Mouse (Mus musculus): ENCODE measurements around the gene Prkacb. TPM values are rescaled to one million over a fixed set of nuclear protein-coding genes. Genes with fewer than 3 reads are reported as not detected.
"Not testable (repeated sequence)": the region's sequence is repeated elsewhere in the genome, so short reads cannot be mapped to it uniquely, and the experiment has no call there.

Prkacb gene
- polyA plus RNA-seq, 1 experiment from 2014 or later, result 194 TPM

GRCm38 (mm10) chr3:146769940-146770659 is 42.7 kb downstream of the Prkacb start:
- Histone ChIP-seq H3K27me3 (replicated peaks) (no peaks in the 10 kb centered on the region), H3K4me2 (peak overlapping the region; percentile 56), H3K27ac (peak overlapping the region; percentile 89), H3K9me3 (no peaks in the 10 kb centered on the region), H3K36me3 (replicated peaks) (no peaks in the 10 kb centered on the region), H3K4me3 (peak overlapping the region; percentile 43), H3K9ac (peak overlapping the region; percentile 40), H3K4me1 (peaks cover 36% of the 10 kb centered on the region)
- peak; percentile 76 for ATAC-seq (replicated peaks)
- 6% methylated on average over 17 of the region's 17 CpGs for WGBS

DNA sequence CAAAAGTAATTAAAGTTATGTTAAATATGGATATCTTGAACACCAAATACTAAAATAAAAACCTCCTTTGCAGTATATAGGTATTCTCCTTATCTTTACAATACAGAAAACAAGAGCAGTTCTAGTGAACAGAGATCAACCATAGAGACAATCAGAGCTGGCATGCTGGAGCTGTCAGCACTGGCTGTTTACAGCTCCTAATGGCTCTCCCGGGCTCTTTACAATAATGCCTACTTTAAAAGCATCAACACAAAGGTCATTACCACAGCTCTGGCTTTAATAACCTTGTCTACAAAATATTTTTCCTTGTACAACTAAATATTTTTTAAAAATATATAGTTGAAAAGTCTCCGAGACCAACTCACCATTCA is 43.2 kb downstream of the Prkacb start:
- peak overlapping the region; percentile 43 for H3K4me3 ChIP-seq
- H3K4me2 ChIP-seq, result peak overlapping the region; percentile 56
- 4% methylated on average over 2 of the region's 2 CpGs for WGBS
- ATAC-seq (replicated peaks), result peak; percentile 76
- no peaks in the 10 kb centered on the region for H3K27me3 ChIP-seq (replicated peaks)
- no peaks in the 10 kb centered on the region for H3K9me3 ChIP-seq
- H3K9ac ChIP-seq, result peak overlapping the region; percentile 40
- H3K27ac ChIP-seq, result peak overlapping the region; percentile 89
- H3K4me1 ChIP-seq, result peaks cover 39% of the 10 kb centered on the region
- no peaks in the 10 kb centered on the region for H3K36me3 ChIP-seq (replicated peaks)

- Histone ChIP-seq H3K9me3 (no peaks in the 10 kb centered on the region), H3K4me3 (peak overlapping the region; percentile 37), H3K4me1 (peaks cover 39% of the 10 kb centered on the region), H3K27ac (peak overlapping the region; percentile 68), H3K27me3 (replicated peaks) (no peaks in the 10 kb centered on the region), H3K4me2 (peak overlapping the region; percentile 48), H3K9ac (peak overlapping the region; percentile 44), H3K36me3 (replicated peaks) (no peaks in the 10 kb centered on the region)
- ATAC-seq (replicated peaks), result peak; percentile 84
- 37% methylated on average over 3 of the region's 3 CpGs for WGBS
Measured at GRCm38 (mm10) chr3:146768921-146769320, 43.9 kb downstream of the Prkacb start.

GRCm38 (mm10) chr3:146768360-146768759 is 44.4 kb downstream of the Prkacb start:
- peaks cover 39% of the 10 kb centered on the region for H3K4me1 ChIP-seq
- H3K27ac ChIP-seq, result peak overlapping the region; percentile 68
- peak overlapping the region; percentile 37 for H3K4me3 ChIP-seq
- H3K27me3 ChIP-seq (replicated peaks), result no peaks in the 10 kb centered on the region
- peak overlapping the region; percentile 48 for H3K4me2 ChIP-seq
- H3K36me3 ChIP-seq (replicated peaks), result no peaks in the 10 kb centered on the region
- 78% methylated on average over 5 of the region's 5 CpGs for WGBS
- peak overlapping the region; percentile 44 for H3K9ac ChIP-seq
- no peak for ATAC-seq (replicated peaks)
- no peaks in the 10 kb centered on the region for H3K9me3 ChIP-seq

DNA sequence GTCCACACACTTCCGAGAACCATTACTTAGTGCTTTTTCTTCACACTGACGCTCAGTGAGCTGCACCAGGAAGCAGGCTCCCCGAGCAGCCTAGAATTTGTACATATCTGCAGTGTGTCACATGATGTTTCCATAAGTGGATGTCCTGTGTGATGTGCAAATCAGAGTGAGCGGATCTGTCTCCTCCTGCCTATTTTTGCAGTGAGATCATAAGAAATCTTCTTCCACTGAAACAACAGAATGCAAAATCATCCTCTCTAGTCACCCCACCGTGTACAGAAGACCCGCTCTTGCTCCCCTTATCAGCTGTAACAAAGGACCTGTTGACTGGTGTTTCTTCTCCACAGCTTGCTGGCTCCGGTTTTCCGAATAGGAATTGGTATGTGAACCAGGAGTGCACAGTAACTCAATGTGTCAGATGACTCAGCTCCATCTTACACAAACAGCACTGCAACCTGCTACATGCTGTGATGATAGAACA is 46.0 kb downstream of the Prkacb start:
- Histone ChIP-seq H3K9ac (no peak overlapping the region), H3K27ac (peak overlapping the region; percentile 52; the same call in 1 of the 2 replicates), H3K27me3 (replicated peaks) (no peaks in the 10 kb centered on the region), H3K9me3 (no peaks in the 10 kb centered on the region), H3K4me3 (no peak overlapping the region), H3K4me2 (peak overlapping the region; percentile 48), H3K36me3 (replicated peaks) (no peaks in the 10 kb centered on the region), H3K4me1 (peaks cover 39% of the 10 kb centered on the region)
- WGBS, result 65% methylated on average over 8 of the region's 8 CpGs
- ATAC-seq (replicated peaks), result no peak

DNA sequence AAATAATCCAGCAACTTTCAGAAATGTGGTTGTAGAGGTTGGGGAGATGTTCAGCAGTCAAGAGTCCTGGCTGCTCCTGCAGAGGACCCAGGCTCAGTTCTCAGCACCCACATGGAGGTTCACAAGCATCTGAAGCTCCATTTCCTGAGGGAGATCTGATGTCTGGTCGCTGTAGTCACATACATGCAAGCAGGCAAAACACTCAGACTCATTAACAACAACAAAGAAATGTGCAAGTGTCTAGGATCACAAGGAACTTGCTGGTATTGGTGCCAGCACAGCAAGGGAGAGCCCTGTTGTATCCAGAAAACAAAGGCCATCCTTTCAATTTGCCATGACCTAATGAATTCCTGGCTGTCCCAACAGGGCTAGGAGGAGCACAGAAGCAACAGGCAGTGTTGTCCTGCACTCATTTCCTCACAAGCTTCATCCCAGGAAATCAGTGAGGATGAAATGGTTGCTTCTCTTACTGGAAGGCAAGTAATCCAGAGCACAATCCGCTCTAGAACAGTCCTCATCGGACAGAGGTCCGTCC is 46.7 kb downstream of the Prkacb start:
- Histone ChIP-seq H3K9ac (no peak overlapping the region), H3K27me3 (replicated peaks) (no peaks in the 10 kb centered on the region), H3K4me3 (no peak overlapping the region), H3K4me1 (peaks cover 36% of the 10 kb centered on the region), H3K9me3 (no peaks in the 10 kb centered on the region), H3K36me3 (replicated peaks) (no peaks in the 10 kb centered on the region), H3K27ac (0 out of 2 replicates have a peak overlapping the region, but pooled peaks have one; percentile 26), H3K4me2 (peak overlapping the region; percentile 48; the same call in 1 of the 2 replicates)
- ATAC-seq (replicated peaks), result no peak
- WGBS, result 90% methylated on average over 4 of the region's 4 CpGs

DNA sequence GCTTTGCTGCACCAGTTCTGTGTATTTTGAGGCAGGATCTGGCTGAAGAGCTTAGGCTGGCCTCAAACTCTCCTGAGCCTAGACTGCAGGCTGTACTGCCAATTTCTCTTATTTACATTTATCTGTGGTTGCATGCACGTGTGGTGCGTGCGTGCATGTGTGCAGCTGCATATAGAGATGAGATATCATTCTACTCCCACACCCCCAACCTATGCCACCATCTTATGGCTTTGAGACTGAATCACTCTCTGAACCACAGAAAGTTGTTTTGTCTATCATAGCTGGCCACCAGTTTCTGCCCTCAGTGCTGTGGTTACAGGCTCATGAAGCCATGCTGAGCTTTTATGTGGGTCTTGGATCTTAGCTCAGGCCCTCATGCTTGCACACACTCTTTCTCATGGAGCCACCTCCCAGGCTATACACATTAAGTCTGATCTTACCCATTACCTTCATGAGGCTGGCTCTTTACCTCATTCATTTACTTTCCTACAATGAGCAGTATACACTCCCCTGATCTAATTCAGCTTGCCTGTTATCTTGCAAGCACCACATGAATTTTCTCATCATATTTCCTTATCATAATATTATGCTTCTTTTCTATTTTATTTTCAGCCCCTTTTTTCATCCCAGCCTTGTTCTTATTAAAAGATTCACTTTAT is 47.8 kb downstream of the Prkacb start:
- Histone ChIP-seq H3K4me2 (no peak overlapping the region), H3K4me1 (peaks cover 32% of the 10 kb centered on the region), H3K9me3 (no peaks in the 10 kb centered on the region), H3K36me3 (replicated peaks) (no peaks in the 10 kb centered on the region), H3K9ac (no peak overlapping the region), H3K27ac (no peak overlapping the region), H3K27me3 (replicated peaks) (no peaks in the 10 kb centered on the region), H3K4me3 (no peak overlapping the region)
- 94% methylated on average over 3 of the region's 3 CpGs for WGBS
- ATAC-seq (replicated peaks), result no peak

DNA sequence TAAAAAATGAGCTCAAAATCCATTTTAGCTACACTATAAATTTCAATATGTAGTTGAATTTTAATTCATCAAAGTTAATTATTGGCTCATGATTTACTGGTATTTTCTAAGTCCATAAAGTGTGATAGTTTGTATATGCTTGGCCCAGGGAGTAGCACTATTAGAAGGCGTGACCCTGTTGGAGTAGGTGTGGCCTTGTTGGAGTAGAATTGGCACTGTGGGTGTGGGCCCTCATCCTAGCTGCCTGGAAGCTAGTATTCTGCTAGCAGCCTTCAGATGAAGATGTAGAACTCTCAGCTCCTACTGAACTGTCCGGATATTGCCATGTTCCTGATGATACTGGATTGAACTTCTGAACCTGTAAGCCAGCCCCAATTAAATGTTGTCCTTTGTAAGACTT is 49.7 kb downstream of the Prkacb start:
- not testable (repeated sequence) for H3K4me3 ChIP-seq; H3K9ac ChIP-seq; H3K4me2 ChIP-seq; H3K27ac ChIP-seq; H3K9me3 ChIP-seq; ATAC-seq (replicated peaks); H3K36me3 ChIP-seq (replicated peaks); H3K27me3 ChIP-seq (replicated peaks)
- H3K4me1 ChIP-seq, result peaks cover 23% of the 10 kb centered on the region
- WGBS, result 95% methylated on average over 2 of the region's 2 CpGs

GRCm38 (mm10) chr3:146761276-146761675 is 51.5 kb downstream of the Prkacb start:
- 97% methylated on average over 9 of the region's 9 CpGs for WGBS
- H3K4me3 ChIP-seq, result no peak overlapping the region
- no peaks in the 10 kb centered on the region for H3K27me3 ChIP-seq (replicated peaks)
- ATAC-seq (replicated peaks), result no peak
- peaks cover 5% of the 10 kb centered on the region; the same call in 1 of the 2 replicates for H3K4me1 ChIP-seq
- no peaks in the 10 kb centered on the region; the same call in 1 of the 2 replicates for H3K36me3 ChIP-seq (replicated peaks)
- H3K4me2 ChIP-seq, result no peak overlapping the region
- no peaks in the 10 kb centered on the region for H3K9me3 ChIP-seq
- no peak overlapping the region for H3K27ac ChIP-seq
- H3K9ac ChIP-seq, result no peak overlapping the region

DNA sequence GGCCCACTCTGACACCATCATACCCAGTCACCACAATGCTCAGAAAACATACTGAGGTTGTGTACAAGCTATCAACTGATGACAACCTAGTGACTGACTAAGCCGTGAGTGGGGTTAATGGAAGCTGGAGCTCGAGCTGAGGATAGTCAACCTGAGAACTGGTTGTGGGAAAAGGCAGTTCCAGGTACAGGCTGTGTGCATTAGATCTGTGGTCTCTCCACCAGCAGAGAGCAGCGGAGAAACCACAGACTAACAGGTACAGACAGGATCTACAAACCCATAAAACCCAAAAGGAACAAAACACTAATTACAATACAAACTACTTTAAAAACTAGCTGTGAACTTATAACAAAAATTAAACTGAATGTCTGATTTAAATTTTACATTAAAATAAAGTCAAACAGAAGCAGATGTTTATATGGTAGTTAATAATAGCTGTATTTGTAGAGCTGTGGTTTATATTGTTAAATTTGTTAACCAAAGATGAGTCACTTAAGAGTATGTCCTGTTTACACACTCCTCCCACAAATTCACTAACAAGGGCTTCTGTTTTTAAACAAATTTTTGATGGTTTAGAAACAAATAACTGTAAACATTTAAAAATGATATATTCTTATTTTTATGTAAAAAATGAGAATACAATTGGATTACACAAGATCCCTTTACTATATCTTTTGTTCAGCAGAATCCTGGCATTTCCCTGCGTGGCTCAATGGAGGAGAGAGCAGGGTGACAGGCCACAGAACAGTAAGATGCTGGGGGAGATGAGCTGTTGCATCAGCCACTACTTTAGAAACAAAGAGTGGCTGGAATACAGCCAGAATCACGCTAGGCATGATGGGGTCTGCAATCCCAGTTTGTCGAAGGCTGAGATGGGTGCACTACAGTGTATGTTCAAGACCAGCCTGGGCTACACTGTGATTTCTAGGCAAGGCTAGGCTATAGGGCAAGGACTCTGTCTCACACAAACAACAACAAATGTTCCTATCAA is 54.5 kb downstream of the Prkacb start:
- H3K27ac ChIP-seq, result no peak overlapping the region
- no peak overlapping the region for H3K4me2 ChIP-seq
- peaks cover 8% of the 10 kb centered on the region; the same call in 1 of the 2 replicates for H3K36me3 ChIP-seq (replicated peaks)
- H3K4me1 ChIP-seq, result no peaks in the 10 kb centered on the region
- H3K9ac ChIP-seq, result no peak overlapping the region
- ATAC-seq (replicated peaks), result no peak
- WGBS, result 77% methylated on average over 6 of the region's 6 CpGs
- H3K27me3 ChIP-seq (replicated peaks), result no peaks in the 10 kb centered on the region
- H3K9me3 ChIP-seq, result no peaks in the 10 kb centered on the region
- no peak overlapping the region for H3K4me3 ChIP-seq

- H3K4me3 ChIP-seq, result no peak overlapping the region
- ATAC-seq (replicated peaks), result no peak
- H3K27me3 ChIP-seq (replicated peaks), result no peaks in the 10 kb centered on the region
- WGBS, result 89% methylated on average over 2 of the region's 2 CpGs
- no peak overlapping the region for H3K4me2 ChIP-seq
- no peak overlapping the region for H3K9ac ChIP-seq
- H3K9me3 ChIP-seq, result no peaks in the 10 kb centered on the region
- H3K4me1 ChIP-seq, result no peaks in the 10 kb centered on the region
- H3K27ac ChIP-seq, result no peak overlapping the region
- H3K36me3 ChIP-seq (replicated peaks), result peaks cover 21% of the 10 kb centered on the region
Measured at GRCm38 (mm10) chr3:146754270-146754669, 58.5 kb downstream of the Prkacb start.
